Mouse (Mus musculus) liver, embryonic 14.5 days (tissue): ENCODE data around the gene 1810055G02Rik. TPM values are rescaled to one million over a fixed set of nuclear protein-coding genes. Genes with fewer than 3 reads are reported as not detected.

Experiments
- ATAC-seq: fragments of 200-750 bp; cut with Nextera tagmentation; 2 replicates; pipeline ENCODE4 v1.8.0; 2017; ENCODE audit warnings: moderate number of reproducible peaks, mild to moderate bottlenecking, moderate library complexity; ENCODE audit not compliant: insufficient read depth
- DNase-seq, 3 experiments: peaks; one replicate each; pipeline ENCODE4 v3.0.0-alpha.2; 2012 to 2013; ENCODE audit warnings: low read depth in 3 of 3, low spot score in 3 of 3
- H3K27ac ChIP-seq: fragments of 300-500 bp; sonication (generic); 2 replicates; pipeline ENCODE4 v1.5.1; 2014; ENCODE audit warnings: moderate library complexity, mild to moderate bottlenecking, control low read depth, inconsistent platforms
- H3K27me3 ChIP-seq: fragments of 300-500 bp; sonication (generic); 2 replicates; pipeline ENCODE4 v1.6.1; 2014; ENCODE audit warnings: mild to moderate bottlenecking, low read length, moderate library complexity; ENCODE audit not compliant: control insufficient read depth, insufficient read depth
- H3K36me3 ChIP-seq: fragments of 300-500 bp; sonication (generic); replicated peaks from 2 replicates; pipeline ENCODE4 v1.6.1; 2014; ENCODE audit warnings: low read depth; ENCODE audit not compliant: control insufficient read depth, insufficient read depth
- H3K4me1 ChIP-seq, 2 experiments: fragments of 200-500 bp in 1 of 2; fragments of 300-500 bp in 1 of 2; sonication (generic) in 1 of 2; replicated peaks; 2 replicates each; pipeline ENCODE4 v1.6.1; 2012 to 2014; ENCODE audit warnings: antibody characterized with exemption in 1 of 2, inconsistent platforms in 1 of 2, low read length in 1 of 2; ENCODE audit not compliant: control insufficient read depth in 2 of 2, insufficient read depth in 2 of 2
- H3K4me2 ChIP-seq: fragments of 300-500 bp; sonication (generic); 2 replicates; pipeline ENCODE4 v1.6.1; 2014; ENCODE audit warnings: low read depth, mild to moderate bottlenecking, control low read depth, moderate library complexity
- H3K4me3 ChIP-seq, 2 experiments: fragments of 200-500 bp in 1 of 2; fragments of 300-500 bp in 1 of 2; sonication (generic) in 1 of 2; 2 replicates each; pipeline ENCODE4 v1.5.1; 2012 to 2014; ENCODE audit warnings: low read depth in 2 of 2, low read length in 2 of 2, mild to moderate bottlenecking in 2 of 2, control low read depth in 1 of 2, inconsistent platforms in 1 of 2, moderate library complexity in 1 of 2; ENCODE audit not compliant: insufficient read depth in 1 of 2
- H3K9ac ChIP-seq: fragments of 300-500 bp; sonication (generic); replicated peaks from 2 replicates; pipeline ENCODE4 v1.6.1; 2014; ENCODE audit warnings: mild to moderate bottlenecking, control low read depth, moderate library complexity
- H3K9me3 ChIP-seq: fragments of 300-500 bp; sonication (generic); 2 replicates; pipeline ENCODE4 v1.6.1; 2016; ENCODE audit warnings: low read length, mixed read lengths; ENCODE audit not compliant: control insufficient read depth
- CTCF ChIP-seq: IDR thresholded peaks from 2 replicates; pipeline ENCODE4 v1.5.1; 2016; ENCODE audit warnings: antibody characterized with exemption, low read depth, control low read depth
- EP300 ChIP-seq: IDR thresholded peaks from 2 replicates; pipeline ENCODE4 v1.6.1; 2016; ENCODE audit warnings: antibody characterized with exemption, low read depth
- WGBS: fragments of 180-500 bp; shearing (Covaris S2); extraction: QIAGEN DNeasy Blood & Tissue Kit; methylation state at CpG from one replicate; pipeline ENCODE4 v1.1.7; 2014; ENCODE audit not compliant: insufficient replicate concordance; 5-methylcytosine and 5-hydroxymethylcytosine counted together
- polyA plus RNA-seq, 2 experiments: library from polyadenylated mRNA; depleted of rRNA in 1 of 2; stranded (reverse) in 1 of 2; unstranded in 1 of 2; fragments of >200 nt; fragmentation: Nextera tagmentation in 1 of 2; extraction: Ambion mirVana in 1 of 2; gene quantifications; 2 replicates each; pipeline versions ENCODE4 v1.2.1 to v1.2.3; 2012 to 2014

The 1810055G02Rik gene
- polyA plus RNA-seq, 2 experiments, result 10.8 to 11.0 TPM

DNA sequence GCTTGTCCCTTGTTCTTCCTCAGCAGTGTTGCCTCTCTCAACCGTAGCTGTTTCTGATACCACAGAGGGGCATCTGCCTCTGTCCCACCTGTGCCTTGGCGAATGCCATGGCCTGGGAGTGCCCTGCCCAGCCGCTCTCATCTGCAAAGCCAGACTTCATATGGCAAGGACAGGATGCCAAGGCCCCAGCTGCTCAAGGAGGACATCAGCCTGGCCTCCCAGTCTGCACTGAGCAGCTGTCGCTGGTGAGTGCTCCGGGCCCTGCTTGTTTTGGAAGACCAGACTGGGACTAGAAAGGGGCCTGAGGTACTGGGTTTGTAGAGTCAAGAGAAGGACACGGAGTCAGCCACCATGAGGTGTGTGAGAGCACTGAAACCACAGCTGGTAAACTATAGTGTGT, 6.3 kb downstream of the 1810055G02Rik start:
- no peaks in the 10 kb centered on the region for H3K9me3 ChIP-seq
- ATAC-seq (no peak), DNase-seq (no peak)
- H3K4me2 ChIP-seq, result no peak overlapping the region
- TF ChIP-seq CTCF (no peak), EP300 (no peak)
- H3K9ac ChIP-seq, result no peak overlapping the region
- H3K4me1 ChIP-seq, result peaks cover 2 to 3% of the 10 kb centered on the region in 2 experiments
- no peaks in the 10 kb centered on the region for H3K27me3 ChIP-seq
- H3K27ac ChIP-seq, result no peak overlapping the region
- H3K4me3 ChIP-seq, result no peak overlapping the region
- WGBS, result 78% methylated on average over 6 of the region's 6 CpGs
- peaks cover 11% of the 10 kb centered on the region for H3K36me3 ChIP-seq

GRCm38 (mm10) chr19:3718481-3719361, 10.6 kb downstream of the 1810055G02Rik start:
- ATAC-seq (peak; percentile 68), DNase-seq (peak in 2 of 3 experiments; percentile 30 to 47)
- Histone ChIP-seq H3K4me2 (peak overlapping the region; percentile 73), H3K27me3 (no peaks in the 10 kb centered on the region), H3K27ac (no peak overlapping the region), H3K9ac (peak overlapping the region; percentile 45), H3K9me3 (no peaks in the 10 kb centered on the region), H3K4me1 (no peaks in the 10 kb centered on the region), H3K4me3 (peak overlapping the region; percentile 52 to 61), H3K36me3 (peaks cover 11% of the 10 kb centered on the region)
- TF ChIP-seq EP300, result no peak
- TF ChIP-seq CTCF, result no peak; the same call in 1 of the 2 replicates
- 38% methylated on average over 19 of the region's 19 CpGs for WGBS

- peak; percentile 79 for TF ChIP-seq CTCF
- no peak for TF ChIP-seq EP300
- H3K4me1 ChIP-seq, result no peaks in the 10 kb centered on the region
- H3K27me3 ChIP-seq, result no peaks in the 10 kb centered on the region
- peak in 1 of 3 experiments; percentile 36 for DNase-seq
- H3K9me3 ChIP-seq, result no peaks in the 10 kb centered on the region
- H3K4me3 ChIP-seq, result peak overlapping the region; percentile 52 to 61
- no peak overlapping the region for H3K27ac ChIP-seq
- H3K36me3 ChIP-seq, result peaks cover 11% of the 10 kb centered on the region
- H3K4me2 ChIP-seq, result peak overlapping the region; percentile 73
- ATAC-seq, result peak; percentile 72
- H3K9ac ChIP-seq, result peak overlapping the region; percentile 45
- WGBS, result 0% methylated on average over 27 of the region's 27 CpGs
Measured at GRCm38 (mm10) chr19:3719362-3719891, 11.3 kb downstream of the 1810055G02Rik start.

- Histone ChIP-seq H3K9me3 (no peaks in the 10 kb centered on the region), H3K27ac (no peak overlapping the region), H3K4me2 (no peak overlapping the region), H3K9ac (no peak overlapping the region), H3K4me1 (no peaks in the 10 kb centered on the region), H3K36me3 (no peaks in the 10 kb centered on the region), H3K4me3 (no peak overlapping the region), H3K27me3 (no peaks in the 10 kb centered on the region)
- DNase-seq (no peak), ATAC-seq (no peak)
- 71% methylated on average over 9 of the region's 9 CpGs for WGBS
- TF ChIP-seq CTCF (no peak), EP300 (no peak)
Measured at GRCm38 (mm10) chr19:3723170-3723569, 15.1 kb downstream of the 1810055G02Rik start.

DNA sequence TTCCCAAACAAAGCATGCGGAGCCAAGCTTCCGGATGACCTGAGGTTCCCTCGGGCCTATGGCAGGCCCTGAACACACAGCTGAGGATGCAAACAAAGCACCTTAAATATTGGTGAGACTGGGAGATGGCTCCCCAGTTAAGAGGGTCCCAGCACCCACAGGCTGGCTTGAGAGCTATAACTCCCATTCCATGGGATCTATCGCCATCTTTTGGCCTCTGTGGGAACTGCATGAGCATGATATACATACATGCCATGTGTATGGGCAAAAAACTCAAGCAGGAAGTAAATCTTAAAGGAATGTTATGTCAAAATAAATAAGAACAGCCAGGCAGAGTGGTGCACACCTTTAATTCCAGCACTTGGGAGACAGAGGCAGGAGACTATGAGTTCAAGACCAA, 15.8 kb downstream of the 1810055G02Rik start:
- Histone ChIP-seq H3K36me3 (no peaks in the 10 kb centered on the region), H3K4me1 (no peaks in the 10 kb centered on the region), H3K27ac (no peak overlapping the region), H3K27me3 (no peaks in the 10 kb centered on the region), H3K9me3 (no peaks in the 10 kb centered on the region), H3K9ac (no peak overlapping the region), H3K4me3 (no peak overlapping the region), H3K4me2 (no peak overlapping the region)
- TF ChIP-seq CTCF, result peak; percentile 78
- TF ChIP-seq EP300, result no peak
- DNase-seq (peak in 2 of 3 experiments; percentile 31 to 37), ATAC-seq (no peak)
- WGBS, result 66% methylated on average over 4 of the region's 4 CpGs
